Mouse (Mus musculus) Patski (cell line): ENCODE results near the gene Hs1bp3. TPM values are rescaled to one million over a fixed set of nuclear protein-coding genes. Genes with fewer than 3 reads are reported as not detected.

ENCODE experiments used
- ATAC-seq: fragments of 100-300 bp; one replicate; pipeline ENCODE4 v1.8.0; 2021
- CTCF ChIA-PET: fragments of 350-600 bp; sonication (Branson Sonifier 250); formaldehyde crosslinking; loops from one replicate; lab custom pipeline; 2022; ENCODE audit warnings: inconsistent platforms; lab: Charles Lee
- POLR2A ChIA-PET: fragments of 350-600 bp; sonication (Branson Sonifier 250); formaldehyde crosslinking; loops from one replicate; lab custom pipeline; 2022; ENCODE audit warnings: antibody characterized with exemption, inconsistent platforms; lab: Charles Lee
- DNase-seq: peaks from one replicate; pipeline ENCODE4 v3.0.0-alpha.2; 2011; ENCODE audit warnings: low read depth, low spot score
- H3K27me3 ChIP-seq: fragments of 371-371 bp; one replicate; pipeline ENCODE4 v1.5.1; 2021
- CTCF ChIP-seq: fragments of 100-300 bp; IDR thresholded peaks from one replicate; pipeline ENCODE4 v1.5.1; 2021
- in situ Hi-C: fragments of 300-500 bp; cut with MboI; formaldehyde crosslinking; loops from 3 replicates; pipeline ENCODE4 v1.11.1; 2018; ENCODE audit warnings: low pct_unique_long_range_greater_than_20kb, mixed read lengths
- polyA plus RNA-seq: library from polyadenylated mRNA; unstranded; gene quantifications from one replicate; pipeline ENCODE4 v1.2.3, GENCODE M21; 2021

Gene Hs1bp3
- polyA plus RNA-seq, 1 experiment from 2014 or later: 34.4 TPM

DNA sequence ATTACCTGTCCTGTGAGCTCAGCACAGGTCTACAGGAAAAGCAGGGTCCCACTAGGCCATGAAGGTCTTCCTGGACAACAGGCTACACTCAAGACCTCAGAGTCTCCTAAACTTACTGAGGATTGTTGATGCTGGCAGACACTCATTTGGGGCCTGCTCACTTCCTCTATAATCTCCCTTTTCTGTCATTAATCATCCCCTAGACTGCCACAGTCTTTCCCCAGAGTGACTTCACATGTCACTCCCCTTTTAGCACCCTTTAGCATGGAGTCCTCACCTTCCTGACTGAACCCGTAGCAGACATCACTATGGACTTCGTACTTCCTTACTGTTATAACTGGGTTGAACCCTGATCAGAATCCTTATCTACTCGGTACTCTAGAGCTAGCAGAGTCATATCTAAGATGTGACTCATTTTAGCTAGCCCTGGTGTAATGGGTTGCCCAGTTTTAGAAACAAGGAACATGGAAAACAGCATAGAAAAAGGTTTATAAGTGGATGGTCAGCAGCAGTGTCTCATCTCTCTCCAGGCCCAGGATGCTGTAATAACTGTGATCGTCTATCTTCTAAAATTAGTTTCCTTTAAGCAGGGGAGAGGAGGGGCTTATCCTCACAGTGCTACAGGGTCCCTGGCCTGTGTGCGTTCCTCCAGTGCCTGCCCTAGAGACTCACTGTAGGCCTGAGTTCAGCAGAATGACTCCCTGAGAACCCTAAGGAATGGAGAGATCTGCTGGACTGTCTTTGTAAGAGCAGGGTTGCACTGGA, 58.7 kb downstream of the Hs1bp3 start:
- no peaks in the 10 kb centered on the region for H3K27me3 ChIP-seq
- ChIA-PET POLR2A (no interaction called here), CTCF (interaction anchor here (1.0 to 1.1 kb wide), 2 partner anchors 13 to 63 kb away, joined by 3 read pairs; no protein-coding TSS in a partner anchor)
- no peak for ATAC-seq
- no peak for DNase-seq
- in situ Hi-C loops: no loop called here
- no peak for TF ChIP-seq CTCF

DNA sequence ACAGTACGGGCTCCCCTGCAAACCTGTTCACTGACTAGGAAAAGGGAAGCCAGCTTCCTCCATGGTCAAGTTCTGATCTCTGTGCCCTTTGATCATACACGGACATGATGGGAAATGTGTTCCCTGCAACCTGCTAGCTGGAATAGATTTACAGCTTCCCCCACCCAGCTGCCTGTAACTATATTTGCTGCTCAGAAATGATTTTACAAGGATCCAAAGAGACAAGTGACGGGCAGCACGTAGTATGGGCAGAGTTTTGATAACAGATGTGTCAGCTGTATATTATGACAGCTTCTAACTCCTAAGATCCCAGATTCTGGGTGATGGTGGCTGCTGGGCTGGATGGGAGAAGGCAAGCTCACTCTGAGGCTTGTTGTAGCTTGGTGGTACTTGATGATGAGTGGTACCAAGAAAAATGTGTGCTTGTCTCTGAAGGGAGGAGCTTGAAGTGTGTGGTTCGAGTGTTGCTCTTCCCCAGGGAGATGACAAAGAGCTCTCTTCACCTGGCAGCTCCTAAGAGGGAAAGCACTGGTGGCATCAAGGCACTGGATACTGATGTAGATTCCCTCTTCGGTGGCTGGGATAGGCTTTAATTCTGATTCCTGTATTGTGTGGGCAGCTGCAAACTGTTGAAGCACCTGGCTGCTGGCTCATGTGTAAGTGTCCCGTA, 59.4 kb downstream of the Hs1bp3 start:
- POLR2A ChIA-PET: no interaction called here
- CTCF ChIA-PET: interaction anchor here (1.0 to 1.7 kb wide), 4 partner anchors 14 to 62 kb away, joined by 3 to 5 read pairs (median 3); no protein-coding TSS in a partner anchor
- no peak for DNase-seq
- no peak for ATAC-seq
- no peak for TF ChIP-seq CTCF
- in situ Hi-C loops: no loop called here
- H3K27me3 ChIP-seq: no peaks in the 10 kb centered on the region

DNA sequence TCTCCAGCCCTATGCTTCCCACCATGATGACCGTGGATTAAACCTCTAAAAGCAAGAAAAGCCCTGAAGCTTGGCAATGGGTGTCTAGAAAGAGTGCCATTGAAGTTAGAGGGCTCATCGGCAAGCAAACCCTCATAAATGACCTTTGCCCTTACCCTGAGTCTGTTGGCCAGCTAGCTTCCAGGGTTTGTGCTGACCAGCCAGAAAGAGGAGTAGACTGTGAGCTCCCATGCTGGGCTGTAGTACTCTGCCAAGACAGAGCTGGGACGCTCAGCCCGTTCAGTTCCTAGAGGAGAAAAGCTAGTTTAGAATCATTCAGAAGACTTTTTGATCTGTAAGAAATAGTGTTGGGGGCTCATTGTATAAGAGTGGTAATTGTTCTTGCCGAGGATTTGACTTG, 60.5 kb downstream of the Hs1bp3 start:
- no peak for ATAC-seq
- CTCF ChIA-PET: interaction anchor here (1.2 to 1.7 kb wide), 3 partner anchors 12 to 18 kb away, joined by 3 to 5 read pairs (median 3); no protein-coding TSS in a partner anchor

DNA sequence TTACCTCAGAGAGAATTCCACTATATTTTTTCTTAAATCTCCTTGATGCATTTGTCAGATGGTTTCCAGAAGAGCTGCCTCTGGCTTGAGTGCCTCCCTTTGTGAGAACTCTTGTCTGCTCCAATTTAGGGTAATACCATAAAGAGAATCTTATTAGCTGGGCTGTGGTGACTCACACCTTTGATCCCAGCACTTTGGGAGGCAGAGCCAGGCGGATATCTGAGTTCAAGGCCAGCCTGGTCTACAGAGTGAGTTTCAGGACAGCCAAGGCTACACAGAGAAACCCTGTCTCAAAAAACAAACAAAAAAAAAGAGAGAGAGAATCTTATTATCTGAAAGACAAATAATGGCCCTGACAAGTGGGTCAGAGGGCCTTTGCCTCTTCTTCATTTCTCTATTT, 63.9 kb downstream of the Hs1bp3 start:
- no peaks in the 10 kb centered on the region for H3K27me3 ChIP-seq
- no peak for DNase-seq
- no peak for TF ChIP-seq CTCF
- ChIA-PET CTCF (interaction anchor here (1.2 to 2.0 kb wide), 3 partner anchors 38 to 63 kb away, joined by 3 to 5 read pairs (median 3); no protein-coding TSS in a partner anchor), POLR2A (interaction anchor here (3.8 kb wide), 1 partner anchor 122 kb away, joined by 23 read pairs; the partner anchor contains the start of gene Rhob)
- in situ Hi-C loops: loop anchor here (5.0 kb wide), 1 partner anchor 45 kb away; no protein-coding TSS in a partner anchor
- no peak for ATAC-seq

More for the DNA sequence above, 60.5 kb downstream of the Hs1bp3 start:
- no peaks in the 10 kb centered on the region for H3K27me3 ChIP-seq
- TF ChIP-seq CTCF: no peak
- POLR2A ChIA-PET: interaction anchor here (0.6 kb wide), 1 partner anchor 87 kb away, joined by 4 read pairs; no protein-coding TSS in a partner anchor
- in situ Hi-C loops: no loop called here
- DNase-seq: no peak

DNA sequence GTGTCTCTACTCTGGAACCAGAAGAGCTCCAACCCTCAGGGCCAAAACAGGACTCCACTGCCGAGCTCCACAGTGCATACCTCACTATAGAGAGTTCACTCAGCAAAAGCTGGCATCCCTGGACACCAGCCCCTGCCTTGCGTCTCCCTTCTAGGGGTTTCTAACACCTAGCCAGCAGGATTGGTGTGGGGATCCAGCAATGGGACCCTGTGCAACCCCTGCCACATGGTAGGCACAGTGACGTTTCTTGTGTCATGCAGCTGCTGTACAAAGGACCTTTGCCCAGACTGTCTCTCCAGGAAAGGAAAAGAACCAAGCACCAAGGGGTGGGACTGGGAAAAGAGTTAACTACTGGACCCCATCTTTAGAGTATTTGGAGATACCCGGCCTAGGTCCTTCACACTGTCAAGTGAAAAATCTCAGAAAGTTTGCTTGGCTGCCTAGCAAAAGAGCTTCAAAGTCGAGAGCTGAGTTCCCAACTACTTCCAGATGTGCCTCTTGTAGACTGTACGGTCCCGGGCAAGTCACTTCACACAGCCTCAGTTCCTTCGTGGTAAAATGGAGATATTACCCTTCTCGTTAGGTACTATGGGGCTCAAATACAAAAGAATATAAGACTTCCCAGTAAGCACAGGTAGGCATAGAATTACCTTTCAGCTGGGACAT, 64.9 kb downstream of the Hs1bp3 start:
- in situ Hi-C loops: loop anchor here (5.0 kb wide), 1 partner anchor 46 kb away; no protein-coding TSS in a partner anchor
- DNase-seq (no peak), ATAC-seq (no peak)
- no peak for TF ChIP-seq CTCF
- no peaks in the 10 kb centered on the region for H3K27me3 ChIP-seq
- CTCF ChIA-PET: interaction anchor here (1.2 to 2.0 kb wide), 5 partner anchors 39 to 97 kb away, joined by 3 to 5 read pairs (median 3); no protein-coding TSS in a partner anchor
- POLR2A ChIA-PET: interaction anchor here (1.2 to 3.8 kb wide), 3 partner anchors 38 to 121 kb away, joined by 3 to 23 read pairs (median 3); partner anchors contain the start of gene Rhob

DNA sequence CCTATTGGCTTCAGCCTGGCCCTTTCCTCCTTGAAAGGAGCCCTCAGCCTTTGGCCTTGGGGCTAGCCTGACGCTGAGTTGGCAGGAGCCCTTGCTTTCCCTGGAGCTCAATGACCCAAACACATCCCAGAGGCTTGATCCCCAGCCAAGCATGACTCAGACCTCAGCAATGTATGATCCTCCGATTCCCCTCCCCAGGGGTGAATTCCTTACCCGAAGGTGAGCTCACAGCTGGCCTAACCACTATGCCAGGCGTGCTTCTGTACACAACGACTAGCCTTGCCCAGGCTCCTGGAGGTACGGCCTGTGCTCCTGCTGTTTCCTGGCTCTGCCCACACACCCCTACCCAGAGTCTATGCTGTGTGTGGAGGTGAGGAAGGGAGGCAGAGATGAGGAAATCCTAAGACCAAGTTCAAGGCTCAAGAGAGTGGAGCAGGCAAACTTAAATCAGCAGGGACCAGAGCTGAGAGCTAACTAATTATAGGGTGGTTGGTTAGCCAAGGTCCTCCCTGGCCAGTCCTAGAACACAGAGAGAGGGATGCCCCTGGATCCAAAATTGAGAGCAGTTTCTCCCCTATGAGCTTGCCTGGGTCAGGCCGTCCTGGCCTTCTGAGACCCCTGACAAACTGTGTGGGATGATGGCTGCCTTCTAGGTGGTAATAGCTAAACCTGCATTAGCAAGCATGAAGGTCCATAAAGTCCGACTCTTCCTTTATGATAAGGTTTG, 66.7 kb downstream of the Hs1bp3 start:
- ChIA-PET POLR2A (interaction anchor here (3.8 kb wide), 1 partner anchor 119 kb away, joined by 23 read pairs; the partner anchor contains the start of gene Rhob), CTCF (interaction anchor here (0.9 to 1.4 kb wide), 4 partner anchors 17 to 120 kb away, joined by 3 to 4 read pairs (median 3); partner anchors contain the start of gene Rhob)
- in situ Hi-C loops: loop anchor here (5.0 kb wide), 1 partner anchor 48 kb away; no protein-coding TSS in a partner anchor
- DNase-seq (peak; percentile 98), ATAC-seq (peak; percentile 97)
- no peaks in the 10 kb centered on the region for H3K27me3 ChIP-seq
- TF ChIP-seq CTCF: no peak

DNA sequence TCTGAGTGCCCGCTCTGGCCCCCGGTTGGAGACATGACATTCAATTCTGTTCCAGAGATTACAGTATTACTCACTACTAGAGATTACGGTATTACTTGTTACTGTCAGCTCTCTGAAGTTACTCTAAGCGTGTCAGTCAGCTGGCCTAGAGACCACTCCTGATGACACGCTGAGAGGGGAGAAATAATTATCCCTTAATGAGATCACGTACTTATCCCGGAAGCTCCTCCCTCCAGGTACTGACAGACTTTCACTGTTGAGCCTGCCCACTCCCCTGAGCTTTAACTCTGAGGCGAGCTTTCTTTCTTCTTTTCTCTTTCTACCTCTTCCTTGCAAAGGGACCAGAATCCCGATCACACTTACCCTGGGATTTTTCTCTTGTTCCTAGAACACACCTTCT, 67.7 kb downstream of the Hs1bp3 start:
- DNase-seq (no peak), ATAC-seq (no peak)
- CTCF ChIA-PET: no interaction called here
- no peak for TF ChIP-seq CTCF
- in situ Hi-C loops: no loop called here
- POLR2A ChIA-PET: interaction anchor here (3.8 kb wide), 1 partner anchor 118 kb away, joined by 23 read pairs; the partner anchor contains the start of gene Rhob
- no peaks in the 10 kb centered on the region for H3K27me3 ChIP-seq

DNA sequence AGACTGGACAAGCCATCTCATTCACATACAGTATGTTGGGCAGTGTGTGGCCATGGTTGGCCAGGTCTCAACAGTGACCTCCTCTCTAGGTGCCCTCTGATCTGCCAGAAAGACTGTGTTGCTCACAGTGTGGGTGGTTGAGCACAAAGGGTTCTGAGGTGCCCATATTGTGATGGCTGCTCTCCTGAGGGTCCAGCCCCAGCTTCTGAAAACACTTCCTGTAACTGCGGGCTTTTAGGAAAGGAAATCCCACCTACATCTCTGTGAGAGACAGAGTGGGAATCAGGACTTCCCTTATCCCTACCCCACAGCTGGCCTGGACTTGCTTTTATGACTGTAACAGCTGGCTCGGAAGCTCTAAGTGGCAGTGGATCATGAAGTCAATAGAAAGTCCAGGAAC, 68.7 kb downstream of the Hs1bp3 start:
- in situ Hi-C loops: no loop called here
- CTCF ChIA-PET: no interaction called here
- TF ChIP-seq CTCF: no peak
- POLR2A ChIA-PET: no interaction called here
- ATAC-seq (no peak), DNase-seq (no peak)
- no peaks in the 10 kb centered on the region for H3K27me3 ChIP-seq

DNA sequence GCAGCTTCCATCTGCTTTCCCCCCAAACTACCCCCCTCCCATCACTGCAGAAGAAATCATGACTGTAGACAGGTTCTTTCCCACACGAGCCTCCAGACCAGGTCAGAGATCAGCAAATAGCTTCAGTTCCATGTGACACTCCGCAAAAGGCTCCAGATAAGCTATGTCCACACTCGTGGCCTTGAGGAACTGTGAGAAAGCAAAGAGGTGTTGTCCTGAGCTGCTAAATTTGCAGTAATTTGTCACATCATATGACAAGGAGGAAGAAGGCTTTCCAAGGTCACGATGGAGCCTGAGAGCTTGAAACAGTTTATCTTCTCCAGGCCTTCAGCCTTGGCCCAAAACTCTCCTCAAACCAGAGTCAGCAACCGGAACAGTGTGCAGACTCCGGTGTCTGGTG, 70.6 kb downstream of the Hs1bp3 start:
- ChIA-PET POLR2A (no interaction called here), CTCF (no interaction called here)
- no peak for DNase-seq
- no peak for TF ChIP-seq CTCF
- no peak for ATAC-seq
- in situ Hi-C loops: no loop called here
- no peaks in the 10 kb centered on the region for H3K27me3 ChIP-seq
